Mouse (Mus musculus) R1 (cell line): ENCODE measurements around the gene Vhl.
A peak's percentile ranks its signal among the peaks of the same experiment; 100 is the strongest.

Experiments
- DNase-seq: peaks from one replicate; pipeline ENCODE4 v3.0.0-alpha.2; 2018; ENCODE audit warnings: low read depth, low spot score

Vhl gene

GRCm38 (mm10) chr6:113623941-113624751 lies at the start of gene Vhl:
TSS of gene Vhl (plus strand) at chr6:113623959.
- DNase-seq, result peak; percentile 77

- DNase-seq, result no peak
These were observed 47.7 kb upstream of the Vhl start for GRCm38 (mm10) chr6:113576044-113576443.

GRCm38 (mm10) chr6:113579306-113579705 lies 44.5 kb upstream of the Vhl start:
- DNase-seq, result no peak

GRCm38 (mm10) chr6:113583023-113583422 lies 40.7 kb upstream of the Vhl start:
- DNase-seq, result no peak

GRCm38 (mm10) chr6:113585065-113585464 lies 38.7 kb upstream of the Vhl start:
- DNase-seq, result no peak

GRCm38 (mm10) chr6:113586466-113587183 lies 37.1 kb upstream of the Vhl start:
- DNase-seq, result no peak

GRCm38 (mm10) chr6:113592637-113593036 lies 31.1 kb upstream of the Vhl start:
- no peak for DNase-seq

GRCm38 (mm10) chr6:113597945-113598344 lies 25.8 kb upstream of the Vhl start:
- no peak for DNase-seq

GRCm38 (mm10) chr6:113599833-113600232 lies 23.9 kb upstream of the Vhl start:
- DNase-seq, result no peak

- DNase-seq, result peak; percentile 85
These were observed 23.1 kb upstream of the Vhl start, which contains the start of gene Fancd2os for GRCm38 (mm10) chr6:113600543-113601139. TSS of gene Fancd2os (minus strand) at chr6:113600715.

GRCm38 (mm10) chr6:113602821-113603220 lies 20.9 kb upstream of the Vhl start:
- DNase-seq, result peak; percentile 79

GRCm38 (mm10) chr6:113603993-113604392 lies 19.8 kb upstream of the Vhl start:
- DNase-seq, result no peak

- DNase-seq, result peak; percentile 94
These were observed 19.1 kb upstream of the Vhl start, which contains the start of gene Brk1 for GRCm38 (mm10) chr6:113604432-113605223. TSS of gene Brk1 (plus strand) at chr6:113604772.

- DNase-seq, result peak; percentile 58
These were observed 18.6 kb upstream of the Vhl start for GRCm38 (mm10) chr6:113605224-113605545.

GRCm38 (mm10) chr6:113608871-113609270 lies 14.9 kb upstream of the Vhl start:
- no peak for DNase-seq

GRCm38 (mm10) chr6:113609293-113609692 lies 14.5 kb upstream of the Vhl start:
- DNase-seq, result no peak

- DNase-seq, result no peak
These were observed 11.3 kb upstream of the Vhl start for GRCm38 (mm10) chr6:113612258-113612969.

GRCm38 (mm10) chr6:113614152-113614551 lies 9.6 kb upstream of the Vhl start:
- DNase-seq, result no peak

GRCm38 (mm10) chr6:113614997-113615396 lies 8.8 kb upstream of the Vhl start:
- DNase-seq, result no peak

GRCm38 (mm10) chr6:113615489-113615888 lies 8.3 kb upstream of the Vhl start:
- no peak for DNase-seq

GRCm38 (mm10) chr6:113623386-113623785 lies 373 bp upstream of the Vhl start:
- DNase-seq, result peak; percentile 42
